Mouse (Mus musculus) regulatory T cell (primary cell): ENCODE data around the gene Vps13d.

Experiments
- in situ Hi-C: fragments of 300-600 bp; cut with MboI, MseI; formaldehyde crosslinking; loops from one replicate; pipeline ENCODE4 v1.15.1; 2025; ENCODE audit warnings: high pct_unique_total_duplicates

The Vps13d gene

DNA sequence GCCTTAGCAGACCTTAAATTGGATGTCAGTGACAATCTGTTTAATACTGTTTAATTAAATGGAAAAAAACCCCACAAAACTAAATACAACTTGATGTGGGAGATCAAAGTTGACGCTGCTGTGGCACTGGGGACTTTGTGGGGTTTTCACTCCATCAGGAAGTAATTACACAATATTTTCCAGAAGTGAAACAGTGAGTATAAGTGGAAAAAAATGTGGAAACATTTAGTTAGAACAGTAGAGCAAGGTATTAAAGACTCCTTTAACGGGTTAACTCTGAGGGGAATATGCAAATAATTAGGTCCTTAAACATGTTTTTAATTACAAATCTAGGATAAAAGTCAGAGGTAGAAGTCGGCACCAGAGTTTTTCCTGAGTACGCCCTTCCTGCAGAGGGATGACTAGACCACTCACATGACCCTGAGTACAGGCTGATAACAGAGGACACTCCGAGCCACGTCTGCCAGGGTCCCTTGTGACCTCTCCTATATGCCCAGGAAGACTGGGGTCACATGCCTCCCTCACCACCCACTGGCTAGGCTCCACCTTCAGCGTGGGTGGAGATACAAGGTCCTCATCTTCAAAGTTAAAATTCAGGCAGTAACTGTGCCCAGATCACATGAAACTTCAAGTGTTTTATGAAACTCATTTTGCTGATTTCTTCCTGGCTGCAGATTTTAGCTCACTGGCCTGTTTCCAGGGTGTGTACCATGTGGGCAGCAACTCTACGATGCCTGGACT, 213.8 kb downstream of the Vps13d start:
- in situ Hi-C loops: no loop called here

- in situ Hi-C loops: no loop called here
These were observed 214.7 kb downstream of the Vps13d start for GRCm38 (mm10) chr4:144980110-144980509.

DNA sequence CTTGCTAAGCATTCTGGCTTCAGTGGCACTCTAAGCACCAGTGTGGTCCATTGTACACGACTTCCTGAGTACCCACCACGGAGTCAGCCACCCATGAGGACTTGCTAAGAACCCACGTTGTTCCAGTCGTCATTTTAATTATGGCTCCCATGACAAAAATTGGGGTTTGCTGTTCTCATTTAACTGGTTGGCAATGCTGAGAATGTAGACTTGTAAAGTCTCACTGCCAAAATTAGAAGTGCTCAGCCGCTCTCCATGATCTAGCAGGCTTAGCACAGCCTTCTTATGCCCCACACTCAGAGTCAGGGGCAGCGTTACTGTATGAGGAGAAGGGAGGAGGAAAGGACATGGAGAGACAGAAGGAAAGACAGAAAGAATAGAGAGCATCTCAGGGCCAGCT, 216.8 kb downstream of the Vps13d start:
- in situ Hi-C loops: no loop called here

- in situ Hi-C loops: no loop called here
These were observed 217.7 kb downstream of the Vps13d start for GRCm38 (mm10) chr4:144977057-144977456.

DNA sequence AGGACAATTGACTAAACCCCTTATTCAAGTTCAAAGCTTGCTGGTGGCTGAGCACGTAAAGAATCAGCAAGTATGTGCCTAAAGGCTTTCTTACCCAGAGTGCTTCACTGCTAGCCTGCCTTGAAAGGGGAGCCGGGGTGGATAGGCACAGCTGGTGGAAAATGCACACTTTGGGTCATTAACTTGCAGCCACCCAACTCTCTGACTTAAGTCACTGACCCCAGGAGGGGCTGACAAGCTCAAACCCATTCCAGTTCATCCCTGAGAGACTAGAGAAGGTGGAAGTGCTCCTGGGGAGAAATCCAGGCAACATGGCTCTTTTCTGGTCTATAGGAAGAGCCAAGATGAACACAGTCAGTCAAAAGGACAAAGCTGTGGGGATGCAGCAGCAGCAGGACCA, 219.3 kb downstream of the Vps13d start:
- in situ Hi-C loops: no loop called here

GRCm38 (mm10) chr4:144974458-144974857, 220.3 kb downstream of the Vps13d start:
- in situ Hi-C loops: no loop called here

- in situ Hi-C loops: no loop called here
These were observed 221.7 kb downstream of the Vps13d start for GRCm38 (mm10) chr4:144972948-144973720.

- in situ Hi-C loops: no loop called here
These were observed 223.8 kb downstream of the Vps13d start for GRCm38 (mm10) chr4:144971048-144971447.

DNA sequence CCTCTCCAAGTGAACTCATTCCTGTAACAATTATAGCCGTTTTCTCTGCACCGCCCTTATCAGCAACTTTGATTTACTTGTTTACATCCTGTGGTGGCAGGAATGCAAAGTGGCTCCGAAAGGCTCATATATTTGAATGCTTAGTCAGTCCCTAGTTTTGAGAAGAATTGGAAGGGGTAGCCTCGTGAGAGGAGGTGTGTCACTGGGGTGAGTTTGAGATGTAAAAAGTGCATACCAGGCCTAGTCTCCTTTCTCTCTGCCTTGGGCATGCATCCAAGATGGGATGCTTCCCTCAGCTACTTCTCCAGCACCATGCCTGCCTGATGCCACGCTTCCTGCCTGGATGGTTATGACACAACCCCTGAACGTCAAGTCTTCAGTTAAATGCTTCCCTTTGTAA, 225.8 kb downstream of the Vps13d start:
- in situ Hi-C loops: no loop called here

- in situ Hi-C loops: no loop called here
These were observed 226.4 kb downstream of the Vps13d start for GRCm38 (mm10) chr4:144968371-144968770.

DNA sequence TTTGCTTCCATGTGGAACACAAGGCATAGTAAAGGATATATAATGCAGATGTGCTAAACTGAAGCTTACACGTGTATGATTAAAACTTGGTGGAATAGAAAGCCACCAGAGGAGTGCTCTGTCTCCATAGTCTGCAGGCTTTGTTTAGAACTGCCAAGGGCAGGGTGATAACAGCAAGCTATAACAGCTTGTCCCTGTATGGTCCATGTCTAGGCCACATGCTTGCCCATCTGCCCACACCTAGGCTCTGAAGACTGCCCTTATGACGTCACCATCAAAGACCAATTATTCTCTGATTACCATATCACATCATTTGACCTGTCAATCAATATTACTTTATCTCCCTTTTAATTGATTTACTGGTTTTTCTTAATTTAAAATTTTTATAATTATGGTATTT, 229.6 kb downstream of the Vps13d start:
- in situ Hi-C loops: no loop called here

- in situ Hi-C loops: no loop called here
These were observed 233.1 kb downstream of the Vps13d start for GRCm38 (mm10) chr4:144961696-144962095.

DNA sequence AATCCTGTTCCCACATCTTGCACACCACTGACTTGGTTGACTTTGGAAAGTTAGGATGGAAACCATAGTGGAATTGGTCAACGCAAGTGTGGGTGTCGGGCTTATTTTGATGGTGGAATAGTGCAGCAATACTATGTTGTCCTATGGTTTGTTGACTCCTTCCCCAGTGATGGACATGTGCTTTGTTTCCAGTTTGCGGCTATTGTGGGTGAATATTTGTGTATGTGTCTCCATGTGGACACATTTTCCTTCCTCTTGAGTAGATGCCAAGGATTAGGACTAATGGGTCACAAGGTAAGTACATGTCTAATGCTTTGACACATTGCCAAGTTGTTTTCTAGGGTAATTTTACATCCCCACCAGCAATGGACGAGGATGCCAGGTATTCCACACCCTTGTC, 233.6 kb downstream of the Vps13d start:
- in situ Hi-C loops: no loop called here

GRCm38 (mm10) chr4:144960188-144960904, 234.5 kb downstream of the Vps13d start:
- in situ Hi-C loops: no loop called here

DNA sequence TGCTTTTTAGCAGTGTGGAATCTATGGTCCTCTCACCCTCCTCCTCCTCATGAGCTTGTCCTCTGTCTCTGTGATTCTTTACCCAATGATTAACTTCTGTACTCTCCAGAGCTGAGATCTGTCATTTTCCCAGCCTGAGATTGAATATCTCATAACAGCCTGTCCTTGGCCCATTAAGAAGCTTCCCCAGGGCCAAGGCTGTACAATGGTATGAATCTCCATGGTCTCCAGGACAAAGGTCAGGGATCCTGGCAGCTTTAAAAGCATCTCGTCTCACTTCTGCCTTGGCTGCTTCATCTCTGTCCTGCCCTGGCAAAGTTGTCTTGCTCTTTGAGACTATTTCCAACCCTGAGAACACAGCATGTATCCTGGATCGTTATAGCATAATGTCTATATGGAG, 237.1 kb downstream of the Vps13d start:
- in situ Hi-C loops: no loop called here

- in situ Hi-C loops: no loop called here
These were observed 237.6 kb downstream of the Vps13d start for GRCm38 (mm10) chr4:144957186-144957585.

- in situ Hi-C loops: no loop called here
These were observed 238.5 kb downstream of the Vps13d start for GRCm38 (mm10) chr4:144956293-144956692.

DNA sequence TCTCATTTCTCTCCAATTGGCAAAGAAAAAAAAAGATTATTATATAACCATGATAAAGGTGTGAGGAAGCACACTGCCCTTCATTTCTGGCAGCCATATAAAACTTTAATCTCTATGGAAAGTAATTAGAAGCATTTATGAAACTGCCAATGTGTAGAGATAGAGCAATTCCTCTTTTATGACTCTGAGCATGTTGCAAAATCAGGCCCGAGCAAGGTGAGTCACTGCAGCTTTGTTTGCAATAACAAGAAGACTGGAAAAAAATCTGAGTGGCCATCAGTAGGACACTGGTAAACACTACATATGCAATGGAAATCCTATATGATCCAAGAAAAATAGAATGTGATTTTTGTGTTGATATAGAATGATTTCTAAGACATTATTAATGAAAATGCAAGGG, 238.9 kb downstream of the Vps13d start:
- in situ Hi-C loops: no loop called here

- in situ Hi-C loops: no loop called here
These were observed 241.4 kb downstream of the Vps13d start for GRCm38 (mm10) chr4:144953421-144953820.

DNA sequence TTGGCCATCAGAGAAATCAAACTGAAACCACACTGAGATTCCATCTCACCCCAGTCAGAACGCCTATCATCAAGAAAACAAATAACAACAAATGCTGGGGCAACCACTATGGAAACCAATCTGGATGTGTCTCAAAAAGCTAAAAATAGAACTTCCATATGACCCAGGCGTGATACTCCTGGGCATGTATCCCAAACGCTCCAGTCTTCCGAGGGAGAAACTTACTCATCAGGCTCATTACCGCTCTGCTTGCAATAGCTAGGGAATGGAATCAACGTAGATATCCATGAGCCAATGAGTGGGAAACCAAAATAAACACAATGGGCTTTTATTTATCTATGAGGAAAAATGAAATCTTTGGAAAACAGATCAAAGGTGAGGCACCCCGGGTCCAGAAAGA, 242.9 kb downstream of the Vps13d start:
- in situ Hi-C loops: no loop called here

DNA sequence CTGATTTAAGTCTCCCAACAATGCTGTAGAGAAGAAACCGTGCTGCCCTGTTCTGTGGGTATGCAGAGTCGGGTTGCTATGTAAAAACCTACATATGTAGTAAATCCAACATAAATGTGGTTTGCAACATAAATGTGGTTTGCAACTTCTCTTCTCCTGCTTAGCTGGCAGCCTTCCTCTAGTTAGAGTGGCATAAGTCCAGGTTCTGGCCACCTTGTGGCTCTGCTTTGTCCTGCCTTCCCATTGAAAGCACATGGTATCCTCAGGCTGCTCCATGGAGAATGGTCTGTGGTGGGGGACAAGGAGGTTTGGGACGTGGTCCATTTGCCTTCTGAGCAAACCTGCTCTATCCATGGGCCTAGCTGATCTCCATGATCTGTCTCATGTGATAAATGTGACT, 243.9 kb downstream of the Vps13d start:
- in situ Hi-C loops: no loop called here

- in situ Hi-C loops: no loop called here
These were observed 244.5 kb downstream of the Vps13d start for GRCm38 (mm10) chr4:144950327-144950711.
